Mouse (Mus musculus): ENCODE measurements around the gene Tmem52. TPM values are rescaled to one million over a fixed set of nuclear protein-coding genes. Genes with fewer than 3 reads are reported as not detected.

Tmem52 gene
- not detected in 2 replicates for polyA plus RNA-seq (2012; rRNA removed)

GRCm38 (mm10) chr4:155468952-155469351 is at the start of gene Tmem52:
Gene Tmem52 (plus strand): TSS chr4:155469114.

GRCm38 (mm10) chr4:155490990-155491504 is 22.1 kb downstream of the Tmem52 start, which contains the start of gene Gnb1:
Gene Gnb1 (plus strand): TSS chr4:155491361.

Other genes with a start within 250 kb of the Tmem52 start
- 4.1 and 4.4 TPM in 2 replicates for gene Ski, start 246.5 kb upstream of the Tmem52 start, polyA plus RNA-seq (2012; rRNA removed)
- gene Faap20, start 219.3 kb upstream of the Tmem52 start, polyA plus RNA-seq (2012; rRNA removed), result 10.1 and 12.1 TPM in 2 replicates
- 0.95 and 1.1 TPM in 2 replicates for gene Prkcz, start 107.8 kb upstream of the Tmem52 start, polyA plus RNA-seq (2012; rRNA removed)
- 0.02 TPM in 1 of 2 replicates, not detected in the other for gene Gabrd, start 71.0 kb upstream of the Tmem52 start, polyA plus RNA-seq (2012; rRNA removed)
- gene Cfap74, start 59.9 kb upstream of the Tmem52 start, polyA plus RNA-seq (2012; rRNA removed), result 0.07 and 0.08 TPM in 2 replicates
- 75.5 and 96.0 TPM in 2 replicates for gene Gnb1, start 22.2 kb downstream of the Tmem52 start, polyA plus RNA-seq (2012; rRNA removed)
- 28.9 and 34.9 TPM in 2 replicates for gene Nadk, start 93.3 kb downstream of the Tmem52 start, polyA plus RNA-seq (2012; rRNA removed)
- 3.9 and 5.0 TPM in 2 replicates for gene Slc35e2, start 132.3 kb downstream of the Tmem52 start, polyA plus RNA-seq (2012; rRNA removed)
- gene Cdk11b, start 155.7 kb downstream of the Tmem52 start, polyA plus RNA-seq (2012; rRNA removed), result 19.8 and 24.5 TPM in 2 replicates
- gene Gm10563, start 176.3 kb downstream of the Tmem52 start, polyA plus RNA-seq (2012; rRNA removed), result not detected in 2 replicates
- gene Mmp23, start 184.3 kb downstream of the Tmem52 start, polyA plus RNA-seq (2012; rRNA removed), result 4.6 TPM in 2 replicates
- 4.1 and 4.6 TPM in 2 replicates for gene Mib2, start 200.1 kb downstream of the Tmem52 start, polyA plus RNA-seq (2012; rRNA removed)
- 0.39 and 0.52 TPM in 2 replicates for gene Fndc10, start 225.2 kb downstream of the Tmem52 start, polyA plus RNA-seq (2012; rRNA removed)
- 35.5 and 42.0 TPM in 2 replicates for gene Ssu72, start 235.7 kb downstream of the Tmem52 start, polyA plus RNA-seq (2012; rRNA removed)